Mouse (Mus musculus): ENCODE measurements around the gene Fbxl15. TPM values are rescaled to one million over a fixed set of nuclear protein-coding genes. Genes with fewer than 3 reads are reported as not detected.

The Fbxl15 gene
- total and polyA plus RNA-seq, 2 experiments from 2014 or later, result 55.2 to 57.8 TPM

DNA sequence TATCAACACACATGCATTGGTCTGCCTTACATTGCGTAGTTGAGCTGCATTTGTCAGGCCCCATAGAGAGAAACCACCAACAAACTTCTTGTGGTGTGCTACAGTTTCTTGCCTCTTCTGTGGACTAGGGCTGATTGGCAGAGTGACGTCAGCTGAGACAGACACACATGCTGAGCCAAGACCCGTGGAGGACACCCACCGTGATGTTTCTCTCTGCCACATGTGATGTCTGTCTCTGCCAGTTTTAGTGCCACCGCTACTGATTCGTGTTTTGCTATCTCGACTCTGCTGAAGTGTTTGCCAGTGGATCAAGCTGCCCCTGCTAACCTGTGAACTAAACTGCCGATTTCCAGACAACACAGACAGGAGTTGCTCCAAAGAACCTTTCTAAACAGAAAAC, 34.1 kb downstream of the Fbxl15 start:
- Histone ChIP-seq H3K27ac (ENCODE audit: low read depth, low read length) (no peak overlapping the region), H3K9ac (replicated peaks; ENCODE audit: low read length, poor library complexity, severe bottlenecking) (no peak overlapping the region), H3K4me1 (ENCODE audit: insufficient read depth, low read length) (peaks cover under 1% of the 10 kb centered on the region; the same call in 1 of the 2 replicates), H3K4me3 (ENCODE audit: low read depth, low read length) (no peak overlapping the region), H3K9me3 (ENCODE audit: low read length) (no peaks in the 10 kb centered on the region), H3K4me2 (ENCODE audit: low read depth, low read length, poor library complexity, severe bottlenecking) (no peak overlapping the region), H3K27me3 (ENCODE audit: insufficient read depth, low read length) (no peaks in the 10 kb centered on the region), H3K36me3 (ENCODE audit: insufficient read depth, low read length) (no peaks in the 10 kb centered on the region)
- no peak for TF ChIP-seq CTCF (IDR thresholded peaks at IDR 0.05)
- ATAC-seq (ENCODE audit: low FRiP score), result no peak
- DNase-seq (ENCODE audit: low spot score), result no peak
- WGBS, result 91% methylated on average over 8 of the region's 8 CpGs

DNA sequence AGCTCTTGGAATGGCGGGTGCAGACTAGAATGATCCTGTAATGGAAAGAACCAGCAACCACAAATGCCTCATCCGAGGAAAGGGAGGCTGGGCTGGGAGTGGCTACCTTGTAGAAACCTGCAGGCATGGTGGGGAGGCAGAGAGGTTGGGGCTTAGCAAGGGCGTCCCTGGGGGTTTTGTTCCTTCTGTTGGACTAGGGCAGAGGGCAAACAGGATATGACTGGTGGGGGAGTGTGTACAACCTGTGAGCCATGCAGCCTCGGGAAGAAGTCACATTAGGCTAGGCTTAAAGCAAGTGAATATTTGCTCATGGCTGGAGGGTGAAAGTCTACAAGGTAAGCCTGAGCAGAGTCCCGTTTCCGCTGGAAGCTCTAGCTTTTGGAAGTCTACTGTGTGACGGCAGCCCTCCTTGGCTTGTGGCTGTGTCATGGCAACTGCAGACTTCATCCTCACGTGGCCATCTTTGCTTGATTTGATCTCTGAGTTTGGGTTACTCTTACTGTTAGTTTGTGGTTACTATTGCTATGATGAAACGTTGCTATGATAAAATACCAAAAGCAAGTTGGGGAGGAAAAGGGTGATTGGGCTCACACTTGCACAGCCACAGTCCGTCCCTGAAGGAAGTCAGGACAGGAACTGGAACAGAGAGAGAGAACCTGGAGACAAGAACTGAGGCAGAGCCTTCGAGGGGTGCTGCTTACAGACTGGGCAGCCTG, 35.5 kb downstream of the Fbxl15 start:
- no peak for DNase-seq (ENCODE audit: low spot score)
- TF ChIP-seq CTCF (IDR thresholded peaks at IDR 0.05), result no peak
- Histone ChIP-seq H3K9ac (replicated peaks; ENCODE audit: low read length, poor library complexity, severe bottlenecking) (no peak overlapping the region), H3K27ac (ENCODE audit: low read depth, low read length) (no peak overlapping the region), H3K4me3 (ENCODE audit: low read depth, low read length) (no peak overlapping the region), H3K27me3 (ENCODE audit: insufficient read depth, low read length) (no peaks in the 10 kb centered on the region), H3K9me3 (ENCODE audit: low read length) (no peaks in the 10 kb centered on the region), H3K4me2 (ENCODE audit: low read depth, low read length, poor library complexity, severe bottlenecking) (no peak overlapping the region), H3K4me1 (ENCODE audit: insufficient read depth, low read length) (no peaks in the 10 kb centered on the region), H3K36me3 (ENCODE audit: insufficient read depth, low read length) (no peaks in the 10 kb centered on the region)
- 89% methylated on average over 11 of the region's 11 CpGs for WGBS
- no peak for ATAC-seq (ENCODE audit: low FRiP score)

DNA sequence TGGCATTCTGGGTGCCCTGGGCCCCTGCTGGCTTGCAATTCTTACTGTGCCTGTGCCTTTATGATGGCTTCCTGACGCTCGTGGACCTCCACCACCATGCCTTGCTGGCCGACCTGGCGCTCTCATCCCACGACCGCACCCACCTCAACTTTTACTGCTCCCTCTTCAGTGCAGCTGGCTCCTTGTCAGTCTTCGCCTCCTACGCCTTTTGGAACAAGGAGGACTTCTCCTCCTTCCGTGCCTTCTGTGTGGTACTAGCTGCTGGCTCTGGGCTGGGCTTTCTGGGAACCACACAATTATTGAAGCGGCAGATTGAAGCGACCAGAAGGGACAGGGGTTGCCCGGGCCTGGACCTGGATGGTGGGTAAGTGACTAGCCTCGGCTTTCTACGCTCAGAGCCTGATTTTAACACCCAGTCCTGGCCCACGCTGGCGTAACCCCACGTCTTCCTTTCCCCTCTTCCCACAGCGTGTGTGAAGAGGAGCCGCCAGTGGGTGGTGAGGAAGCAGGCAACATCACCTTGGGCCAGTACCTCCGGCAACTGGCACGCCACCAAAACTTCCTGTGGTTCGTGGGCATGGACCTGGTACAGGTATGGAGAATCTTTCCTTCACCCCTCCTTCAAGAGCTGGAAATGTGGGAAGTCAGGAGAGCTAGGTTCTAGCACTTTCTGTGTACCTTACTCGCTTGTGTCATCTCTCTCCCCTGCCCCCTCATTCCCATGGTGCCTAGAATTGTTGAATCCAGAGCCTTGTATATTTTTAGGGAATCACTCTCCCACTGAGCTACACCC, 40.0 kb downstream of the Fbxl15 start:
- 90% methylated on average over 23 of the region's 23 CpGs for WGBS
- Histone ChIP-seq H3K27me3 (ENCODE audit: insufficient read depth, low read length) (no peaks in the 10 kb centered on the region), H3K9me3 (ENCODE audit: low read length) (no peaks in the 10 kb centered on the region), H3K9ac (replicated peaks; ENCODE audit: low read length, poor library complexity, severe bottlenecking) (no peak overlapping the region), H3K27ac (ENCODE audit: low read depth, low read length) (no peak overlapping the region), H3K36me3 (ENCODE audit: insufficient read depth, low read length) (peaks cover 7% of the 10 kb centered on the region; the same call in 1 of the 2 replicates), H3K4me2 (ENCODE audit: low read depth, low read length, poor library complexity, severe bottlenecking) (no peak overlapping the region), H3K4me1 (ENCODE audit: insufficient read depth, low read length) (no peaks in the 10 kb centered on the region), H3K4me3 (ENCODE audit: low read depth, low read length) (no peak overlapping the region)
- no peak for DNase-seq (ENCODE audit: low spot score)
- ATAC-seq (ENCODE audit: low FRiP score), result no peak
- no peak for TF ChIP-seq CTCF (IDR thresholded peaks at IDR 0.05)

- Histone ChIP-seq H3K36me3 (ENCODE audit: insufficient read depth, low read length) (peaks cover 7% of the 10 kb centered on the region; the same call in 1 of the 2 replicates), H3K9me3 (ENCODE audit: low read length) (no peaks in the 10 kb centered on the region), H3K4me2 (ENCODE audit: low read depth, low read length, poor library complexity, severe bottlenecking) (no peak overlapping the region), H3K27ac (ENCODE audit: low read depth, low read length) (no peak overlapping the region), H3K4me1 (ENCODE audit: insufficient read depth, low read length) (no peaks in the 10 kb centered on the region), H3K4me3 (ENCODE audit: low read depth, low read length) (no peak overlapping the region), H3K9ac (replicated peaks; ENCODE audit: low read length, poor library complexity, severe bottlenecking) (no peak overlapping the region), H3K27me3 (ENCODE audit: insufficient read depth, low read length) (no peaks in the 10 kb centered on the region)
- peak; percentile 73 for TF ChIP-seq CTCF (IDR thresholded peaks at IDR 0.05)
- 22% methylated on average over 4 of the region's 4 CpGs for WGBS
- DNase-seq (ENCODE audit: low spot score) (peak; percentile 67), ATAC-seq (ENCODE audit: low FRiP score) (no peak)
These were observed 41.2 kb downstream of the Fbxl15 start for GRCm38 (mm10) chr19:46369204-46369603.

GRCm38 (mm10) chr19:46374477-46375088, 46.6 kb downstream of the Fbxl15 start:
- DNase-seq (ENCODE audit: low spot score), result no peak
- ATAC-seq (ENCODE audit: low FRiP score), result no peak
- peaks cover 37% of the 10 kb centered on the region for H3K36me3 ChIP-seq (ENCODE audit: insufficient read depth, low read length)
- 47% methylated on average over 21 of the region's 21 CpGs for WGBS
- no peak overlapping the region for H3K4me2 ChIP-seq (ENCODE audit: low read depth, low read length, poor library complexity, severe bottlenecking)
- no peak overlapping the region for H3K27ac ChIP-seq (ENCODE audit: low read depth, low read length)
- H3K9ac ChIP-seq (replicated peaks; ENCODE audit: low read length, poor library complexity, severe bottlenecking), result no peak overlapping the region
- H3K4me3 ChIP-seq (ENCODE audit: low read depth, low read length), result no peak overlapping the region
- H3K9me3 ChIP-seq (ENCODE audit: low read length), result no peaks in the 10 kb centered on the region
- no peaks in the 10 kb centered on the region for H3K27me3 ChIP-seq (ENCODE audit: insufficient read depth, low read length)
- TF ChIP-seq CTCF (IDR thresholded peaks at IDR 0.05), result no peak
- no peaks in the 10 kb centered on the region for H3K4me1 ChIP-seq (ENCODE audit: insufficient read depth, low read length)

Measured in midbrain, postnatal 0 days (tissue).